Comparison of ENCODE assay signal across 8 mouse cellular contexts in genomic region chr8:121730646-121731045, GRCm38 (mm10). TPM values are rescaled to one million over a fixed set of nuclear protein-coding genes. Genes with fewer than 3 reads are reported as not detected.
A peak's percentile ranks its signal among the peaks of the same experiment; 100 is the strongest.
DNase-seq lines count a peak whose midpoint lies in the region; ATAC-seq and TF ChIP-seq lines count a peak whose summit lies in the region.

No protein-coding gene starts in this region.

- no peak overlapping the region for H3K27ac ChIP-seq in heart, embryonic 14.5 days (replicated peaks in 1 of 2; ENCODE audit: control insufficient read depth in 1 of 2, insufficient read depth in 1 of 2, low read depth in 2 of 2, low read length in 2 of 2)
- H3K27ac ChIP-seq in forebrain, embryonic 12.5 days = no peak overlapping the region
- H3K27ac ChIP-seq in liver, postnatal 0 days (ENCODE audit: low read depth) = no peak overlapping the region

- no peak for DNase-seq in heart, postnatal 10 days
- DNase-seq in MN1 (ENCODE audit: low spot score) = peak; percentile 45
- DNase-seq in liver, postnatal 0 days = no peak
- no peak for DNase-seq in Muller cell, postnatal 12 days (ENCODE audit: inconsistent ontology term)
- DNase-seq in adrenal gland, postnatal 4 days (ENCODE audit: low spot score in 2 of 2) = no peak
- DNase-seq in kidney, postnatal 4 days = no peak

- H3K4me3 ChIP-seq in heart, embryonic 14.5 days (ENCODE audit: control insufficient read depth in 1 of 2, insufficient read depth in 1 of 2, low read depth in 1 of 2, low read length in 2 of 2) = peak overlapping the region; percentile 31 to 43
- H3K4me3 ChIP-seq in forebrain, embryonic 12.5 days (replicated peaks) = peak overlapping the region; percentile 59
- H3K4me3 ChIP-seq in liver, postnatal 0 days (ENCODE audit: low read depth, low read length) = no peak overlapping the region

- 1% methylated on average over 37 of the region's 37 CpGs for WGBS in heart, embryonic 14.5 days
- under 1% methylated on average over 37 of the region's 37 CpGs for WGBS in forebrain, embryonic 12.5 days
- WGBS in liver, postnatal 0 days (ENCODE audit: insufficient replicate concordance) = 2% methylated on average over 35 of the region's 37 CpGs

- H3K36me3 ChIP-seq in heart, embryonic 14.5 days (ENCODE audit: control insufficient read depth, insufficient read depth, low read length) = no peaks in the 10 kb centered on the region
- no peaks in the 10 kb centered on the region for H3K36me3 ChIP-seq in forebrain, embryonic 12.5 days (replicated peaks)
- H3K36me3 ChIP-seq in liver, postnatal 0 days (replicated peaks; ENCODE audit: insufficient read depth, low read length) = no peaks in the 10 kb centered on the region

- intact Hi-C loops in heart, postnatal 10 days (cut with DNase I) = no loop called here

- H3K4me1 ChIP-seq in heart, embryonic 14.5 days (ENCODE audit: control insufficient read depth in 2 of 2, insufficient read depth in 2 of 2, low read length in 2 of 2) = peaks cover 0 to 6% of the 10 kb centered on the region in 2 experiments; a peak in 1 of 4 replicates
- peaks cover 29% of the 10 kb centered on the region for H3K4me1 ChIP-seq in forebrain, embryonic 12.5 days
- H3K4me1 ChIP-seq in liver, postnatal 0 days (ENCODE audit: insufficient read depth) = no peaks in the 10 kb centered on the region

- ATAC-seq in heart, embryonic 14.5 days (ENCODE audit: insufficient number of reproducible peaks, insufficient read depth, low FRiP score, low read depth) = no peak
- no peak for ATAC-seq in forebrain, embryonic 12.5 days (ENCODE audit: low FRiP score)
- ATAC-seq in liver, postnatal 0 days = no peak

- no peak overlapping the region for H3K9ac ChIP-seq in heart, embryonic 14.5 days (ENCODE audit: low read length)
- H3K9ac ChIP-seq in forebrain, embryonic 12.5 days = peak overlapping the region; percentile 61
- no peak overlapping the region for H3K9ac ChIP-seq in liver, postnatal 0 days (replicated peaks)

- no peak for TF ChIP-seq CTCF in liver, postnatal 0 days (IDR thresholded peaks at IDR 0.05; ENCODE audit: low read depth)

- H3K4me2 ChIP-seq in heart, embryonic 14.5 days (ENCODE audit: low read length) = peak overlapping the region; percentile 81
- H3K4me2 ChIP-seq in forebrain, embryonic 12.5 days = peak overlapping the region; percentile 68
- 0 out of 2 replicates have a peak overlapping the region, but pooled peaks have one; percentile 44 for H3K4me2 ChIP-seq in liver, postnatal 0 days (ENCODE audit: low read depth, low read length)

- peaks cover 64% of the 10 kb centered on the region for H3K27me3 ChIP-seq in heart, embryonic 14.5 days (ENCODE audit: control insufficient read depth, insufficient read depth, low read length)
- peaks cover 76% of the 10 kb centered on the region for H3K27me3 ChIP-seq in forebrain, embryonic 12.5 days
- peaks cover 44% of the 10 kb centered on the region for H3K27me3 ChIP-seq in liver, postnatal 0 days (ENCODE audit: insufficient read depth, low read length)

- 0 out of 2 replicates have a peak, but pooled peaks cover 3% of the 10 kb centered on the region for H3K9me3 ChIP-seq in heart, embryonic 14.5 days (ENCODE audit: control insufficient read depth, low read length)
- peaks cover 6% of the 10 kb centered on the region; the same call in 1 of the 2 replicates for H3K9me3 ChIP-seq in forebrain, embryonic 12.5 days
- no peaks in the 10 kb centered on the region for H3K9me3 ChIP-seq in liver, postnatal 0 days (ENCODE audit: low read length)

- no peak for TF ChIP-seq EP300 in liver, postnatal 0 days (IDR thresholded peaks at IDR 0.05; ENCODE audit: low read depth)

RNA-seq across cellular contexts. Expression of gene Jph3, which starts 1.2 kb away (rescaled TPM):
- 0.15 and 0.18 TPM in 2 replicates for polyA plus RNA-seq in heart, embryonic 14.5 days (2014; fragmentation: Nextera tagmentation; extraction: Ambion mirVana)
- not detected for total RNA-seq in heart, postnatal 10 days (2021)
- 27.4 and 30.1 TPM in 2 replicates for polyA plus RNA-seq in forebrain, embryonic 12.5 days (2016; fragmentation: Nextera tagmentation; extraction: Ambion mirVana)
- 0.11 TPM in 2 replicates for polyA plus RNA-seq in liver, postnatal 0 days (2015; fragmentation: Nextera tagmentation; extraction: Ambion mirVana)
- 1 to 10 TPM; 5.0 to 5.8 TPM for total RNA-seq in adrenal gland, postnatal 4 days (2021)

Comparison
In these comparisons a context has a peak if more than half of its experiments do, and no peak if none do; other contexts are left out.
1. RNA of gene Jph3, which starts 1.2 kb away (polyA plus RNA-seq): 27.4 to 30.1 TPM in forebrain, embryonic 12.5 days; 0.15 to 0.18 TPM in heart, embryonic 14.5 days and 0.11 TPM in liver, postnatal 0 days; every median in the first group is over 10 times any median in the second.
2. Peak in every context shown above with its lines, with median percentiles within 50 percentile points of each other: H3K4me2 ChIP-seq.